ENCODE assay signal across 9 mouse cellular contexts in the genomic region with DNA sequence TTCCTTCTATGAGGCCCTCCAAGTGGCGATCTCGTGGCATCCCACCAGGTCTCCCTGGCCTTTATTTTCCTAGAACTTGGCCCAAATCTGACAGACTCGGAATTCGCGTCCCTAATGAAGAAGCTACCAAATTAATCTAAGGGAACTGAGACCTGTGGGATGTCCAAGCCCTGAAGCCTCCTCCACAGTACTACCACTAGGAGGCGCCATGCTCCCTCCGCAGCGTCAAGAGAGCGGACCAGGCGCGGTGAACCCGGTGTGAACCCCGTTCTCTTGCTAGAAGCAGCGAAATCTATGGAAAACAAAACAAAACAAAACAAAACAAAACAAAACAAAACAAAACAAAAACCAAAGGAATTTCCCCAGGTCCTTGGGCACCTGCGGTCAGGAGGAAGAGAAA. TPM values are rescaled to one million over a fixed set of nuclear protein-coding genes. Genes with fewer than 3 reads are reported as not detected.
DNase-seq lines count a peak whose midpoint lies in the region; ATAC-seq and TF ChIP-seq lines count a peak whose summit lies in the region.
"Had no signal": no experiment of that assay in that cellular context is flagged by ENCODE, and none has a peak within 500 bp of the region (broad histone marks: within the 10 kb centered on the region; RNA-seq: fewer than 3 reads in every experiment).

No protein-coding gene starts in this region.

- no peak overlapping the region for H3K9ac ChIP-seq in hindbrain, embryonic 14.5 days
- H3K9ac ChIP-seq in hindbrain, embryonic 13.5 days = no peak overlapping the region
- H3K9ac ChIP-seq in heart, embryonic 14.5 days (ENCODE audit: low read length) = no peak overlapping the region
- no peak overlapping the region for H3K9ac ChIP-seq in liver, adult 2 months (ENCODE audit: low read depth, low read length)
- no peak overlapping the region for H3K9ac ChIP-seq in neural tube, embryonic 11.5 days (ENCODE audit: low read length)
- H3K9ac ChIP-seq: limb, embryonic 15.5 days had no signal

- H3K9me3 ChIP-seq in hindbrain, embryonic 14.5 days (ENCODE audit: control insufficient read depth, low read length) = no peaks in the 10 kb centered on the region
- H3K9me3 ChIP-seq in hindbrain, embryonic 13.5 days = no peaks in the 10 kb centered on the region
- no peaks in the 10 kb centered on the region for H3K9me3 ChIP-seq in heart, embryonic 14.5 days (ENCODE audit: control insufficient read depth, low read length)
- H3K9me3 ChIP-seq in neural tube, embryonic 11.5 days (ENCODE audit: control insufficient read depth, low read length) = no peaks in the 10 kb centered on the region
- H3K9me3 ChIP-seq: limb, embryonic 15.5 days had no signal

- H3K27me3 ChIP-seq in hindbrain, embryonic 14.5 days (ENCODE audit: control insufficient read depth, insufficient read depth, low read length) = no peaks in the 10 kb centered on the region
- peaks cover 14% of the 10 kb centered on the region; the same call in 1 of the 2 replicates for H3K27me3 ChIP-seq in hindbrain, embryonic 13.5 days
- peaks cover 6% of the 10 kb centered on the region for H3K27me3 ChIP-seq in Patski
- no peaks in the 10 kb centered on the region for H3K27me3 ChIP-seq in heart, embryonic 14.5 days (ENCODE audit: control insufficient read depth, insufficient read depth, low read length)
- H3K27me3 ChIP-seq in liver, adult 2 months (ENCODE audit: control insufficient read depth, insufficient read depth, low read length) = no peaks in the 10 kb centered on the region
- no peaks in the 10 kb centered on the region for H3K27me3 ChIP-seq in neural tube, embryonic 11.5 days (ENCODE audit: control insufficient read depth, insufficient read depth, low read length)

- no peak overlapping the region for H3K4me2 ChIP-seq in hindbrain, embryonic 14.5 days (replicated peaks)
- no peak overlapping the region for H3K4me2 ChIP-seq in hindbrain, embryonic 13.5 days
- H3K4me2 ChIP-seq in heart, embryonic 14.5 days (ENCODE audit: low read length) = peak overlapping the region; percentile 46
- no peak overlapping the region for H3K4me2 ChIP-seq in neural tube, embryonic 11.5 days (ENCODE audit: low read depth)
- H3K4me2 ChIP-seq: limb, embryonic 15.5 days had no signal

- CTCF ChIA-PET in Patski (lab: Charles Lee) = interaction anchor here (1.3 to 3.0 kb wide), 4 partner anchors 12 to 37 kb away, joined by 4 to 21 read pairs (median 8); a partner anchor contains a TSS

- WGBS in hindbrain, embryonic 14.5 days = 9% methylated on average over 15 of the region's 15 CpGs
- WGBS in hindbrain, embryonic 13.5 days = 6% methylated on average over 15 of the region's 15 CpGs
- WGBS in heart, embryonic 14.5 days = 6% methylated on average over 15 of the region's 15 CpGs
- 5% methylated on average over 15 of the region's 15 CpGs for WGBS in liver, adult 2 months
- 7% methylated on average over 15 of the region's 15 CpGs for WGBS in neural tube, embryonic 11.5 days

- H3K79me2 ChIP-seq in liver, adult 2 months (ENCODE audit: control insufficient read depth, insufficient read depth, low read length) = no peaks in the 10 kb centered on the region

- no peaks in the 10 kb centered on the region for H3K4me1 ChIP-seq in hindbrain, embryonic 14.5 days (replicated peaks; ENCODE audit: control insufficient read depth, insufficient read depth, low read length)
- peaks cover 3% of the 10 kb centered on the region for H3K4me1 ChIP-seq in hindbrain, embryonic 13.5 days (replicated peaks)
- H3K4me1 ChIP-seq in heart, embryonic 14.5 days (ENCODE audit: control insufficient read depth in 2 of 2, insufficient read depth in 2 of 2, low read length in 2 of 2) = peaks cover 0 to 2% of the 10 kb centered on the region in 2 experiments; a peak in 3 of 4 replicates
- no peaks in the 10 kb centered on the region for H3K4me1 ChIP-seq in liver, adult 2 months (ENCODE audit: control insufficient read depth, insufficient read depth, low read length)
- H3K4me1 ChIP-seq in neural tube, embryonic 11.5 days (ENCODE audit: control insufficient read depth, insufficient read depth, low read length) = no peaks in the 10 kb centered on the region
- H3K4me1 ChIP-seq: limb, embryonic 15.5 days had no signal

- H3K4me3 ChIP-seq in hindbrain, embryonic 14.5 days (replicated peaks; ENCODE audit: low read length) = no peak overlapping the region
- H3K4me3 ChIP-seq in hindbrain, embryonic 13.5 days = no peak overlapping the region
- no peak overlapping the region for H3K4me3 ChIP-seq in heart, embryonic 14.5 days (ENCODE audit: control insufficient read depth in 1 of 2, insufficient read depth in 1 of 2, low read depth in 1 of 2, low read length in 2 of 2)
- H3K4me3 ChIP-seq in liver, adult 2 months (ENCODE audit: insufficient read depth, low read depth, low read length) = no peak overlapping the region
- H3K4me3 ChIP-seq in neural tube, embryonic 11.5 days (ENCODE audit: low read depth, low read length) = no peak overlapping the region
- H3K4me3 ChIP-seq: limb, embryonic 15.5 days had no signal

- peak; percentile 87 for TF ChIP-seq CTCF in Patski (IDR thresholded peaks at IDR 0.05)
- TF ChIP-seq CTCF in liver, adult 2 months (IDR thresholded peaks at IDR 0.05; ENCODE audit: low read depth, low read length) = peak; percentile 97

- H3K36me3 ChIP-seq in hindbrain, embryonic 14.5 days (replicated peaks; ENCODE audit: control insufficient read depth, insufficient read depth) = no peaks in the 10 kb centered on the region
- H3K36me3 ChIP-seq in hindbrain, embryonic 13.5 days = no peaks in the 10 kb centered on the region
- H3K36me3 ChIP-seq in heart, embryonic 14.5 days (ENCODE audit: control insufficient read depth, insufficient read depth, low read length) = no peaks in the 10 kb centered on the region
- H3K36me3 ChIP-seq in liver, adult 2 months (ENCODE audit: control insufficient read depth, insufficient read depth, low read length) = no peaks in the 10 kb centered on the region
- no peaks in the 10 kb centered on the region for H3K36me3 ChIP-seq in neural tube, embryonic 11.5 days (ENCODE audit: control insufficient read depth, insufficient read depth, low read length)
- H3K36me3 ChIP-seq: limb, embryonic 15.5 days had no signal

- in situ Hi-C loops in Patski (cut with MboI; ENCODE audit: low pct_unique_long_range_greater_than_20kb) = loop anchor here (5.0 kb wide), 1 partner anchor 34 kb away; no protein-coding TSS in a partner anchor

- no peak overlapping the region for H3K27ac ChIP-seq in hindbrain, embryonic 14.5 days
- no peak overlapping the region for H3K27ac ChIP-seq in hindbrain, embryonic 13.5 days
- no peak overlapping the region for H3K27ac ChIP-seq in heart, embryonic 14.5 days (replicated peaks in 1 of 2; ENCODE audit: control insufficient read depth in 1 of 2, insufficient read depth in 1 of 2, low read depth in 2 of 2, low read length in 2 of 2)
- no peak overlapping the region for H3K27ac ChIP-seq in liver, adult 2 months (replicated peaks; ENCODE audit: insufficient read depth, low read depth, low read length)
- no peak overlapping the region for H3K27ac ChIP-seq in neural tube, embryonic 11.5 days (ENCODE audit: low read depth, low read length)
- H3K27ac ChIP-seq: limb, embryonic 15.5 days had no signal

- peak; percentile 54 for DNase-seq in hindbrain, embryonic 14.5 days (ENCODE audit: low spot score)
- no peak for DNase-seq in Patski (ENCODE audit: low read depth, low spot score)
- DNase-seq in cerebellum, postnatal 25 days = peak; percentile 68 to 83
- DNase-seq in liver, adult 2 months (ENCODE audit: extremely low read depth, low read depth, low spot score) = peak; percentile 45
- peak; percentile 73 for DNase-seq in neural tube, embryonic 11.5 days (ENCODE audit: low spot score)
- DNase-seq in thymus, postnatal 0 days (ENCODE audit: low spot score) = peak; percentile 73

- POLR2A ChIA-PET in Patski (lab: Charles Lee) = no interaction called here

- TF ChIP-seq POLR2A in liver, adult 2 months (IDR thresholded peaks at IDR 0.05; ENCODE audit: extremely low read depth, insufficient read depth, low read length) = no peak

- no peak for ATAC-seq in hindbrain, embryonic 14.5 days (ENCODE audit: low FRiP score)
- no peak for ATAC-seq in hindbrain, embryonic 13.5 days (ENCODE audit: low FRiP score)
- no peak for ATAC-seq in Patski
- no peak for ATAC-seq in heart, embryonic 14.5 days (ENCODE audit: insufficient number of reproducible peaks, insufficient read depth, low FRiP score, low read depth)
- no peak for ATAC-seq in neural tube, embryonic 11.5 days (ENCODE audit: insufficient read depth, low FRiP score, low TSS enrichment)

RNA-seq across cellular contexts. Expression of a gene that starts 9.3 kb away (rescaled TPM):
- polyA plus RNA-seq in hindbrain, embryonic 14.5 days (2014; fragmentation: Nextera tagmentation; extraction: Ambion mirVana) = 28.6 and 29.3 TPM in 2 replicates
- 40.8 and 46.8 TPM in 2 replicates for polyA plus RNA-seq in hindbrain, embryonic 13.5 days (2015; fragmentation: Nextera tagmentation; extraction: Ambion mirVana)
- 30.5 TPM for polyA plus RNA-seq in Patski (2021)
- polyA plus RNA-seq in heart, embryonic 14.5 days (2014; fragmentation: Nextera tagmentation; extraction: Ambion mirVana) = 20.0 and 20.7 TPM in 2 replicates
- total RNA-seq in liver, adult 2 months (2014; rRNA removed) = 2.9 and 3.1 TPM in 2 replicates
- polyA plus RNA-seq in liver, adult 2 months (2012; rRNA removed) = 7.8 and 9.0 TPM in 2 replicates
- polyA plus RNA-seq in neural tube, embryonic 11.5 days (2014; fragmentation: Nextera tagmentation; extraction: Ambion mirVana) = 39.7 and 43.8 TPM in 2 replicates
- 18.8 and 20.7 TPM in 2 replicates for polyA plus RNA-seq in thymus, postnatal 0 days (2015; fragmentation: Nextera tagmentation; extraction: Ambion mirVana)

RNA-seq across cellular contexts. Expression of a gene that starts 29.0 kb away (rescaled TPM):
- polyA plus RNA-seq in hindbrain, embryonic 14.5 days (2014; fragmentation: Nextera tagmentation; extraction: Ambion mirVana) = not detected in 2 replicates
- polyA plus RNA-seq in hindbrain, embryonic 13.5 days (2015; fragmentation: Nextera tagmentation; extraction: Ambion mirVana) = 0.19 and 0.23 TPM in 2 replicates
- not detected for polyA plus RNA-seq in Patski (2021)
- 0.23 and 0.43 TPM in 2 replicates for polyA plus RNA-seq in heart, embryonic 14.5 days (2014; fragmentation: Nextera tagmentation; extraction: Ambion mirVana)
- total RNA-seq in liver, adult 2 months (2014; rRNA removed) = not detected in 2 replicates
- not detected in 2 replicates for polyA plus RNA-seq in liver, adult 2 months (2012; rRNA removed)
- 2.6 and 3.3 TPM in 2 replicates for polyA plus RNA-seq in neural tube, embryonic 11.5 days (2014; fragmentation: Nextera tagmentation; extraction: Ambion mirVana)
- polyA plus RNA-seq in thymus, postnatal 0 days (2015; fragmentation: Nextera tagmentation; extraction: Ambion mirVana) = 1.1 and 1.8 TPM in 2 replicates

RNA-seq across cellular contexts. Expression of a gene that starts 29.6 kb away (rescaled TPM):
- not detected in 2 replicates for polyA plus RNA-seq in hindbrain, embryonic 14.5 days (2014; fragmentation: Nextera tagmentation; extraction: Ambion mirVana)
- polyA plus RNA-seq in hindbrain, embryonic 13.5 days (2015; fragmentation: Nextera tagmentation; extraction: Ambion mirVana) = 0.08 and 0.13 TPM in 2 replicates
- not detected for polyA plus RNA-seq in Patski (2021)
- not detected in 2 replicates for polyA plus RNA-seq in heart, embryonic 14.5 days (2014; fragmentation: Nextera tagmentation; extraction: Ambion mirVana)
- 19.2 and 70.5 TPM in 2 replicates for total RNA-seq in liver, adult 2 months (2014; rRNA removed)
- 0.11 and 0.37 TPM in 2 replicates for polyA plus RNA-seq in liver, adult 2 months (2012; rRNA removed)
- polyA plus RNA-seq in neural tube, embryonic 11.5 days (2014; fragmentation: Nextera tagmentation; extraction: Ambion mirVana) = not detected in 2 replicates
- 0.44 and 0.50 TPM in 2 replicates for polyA plus RNA-seq in thymus, postnatal 0 days (2015; fragmentation: Nextera tagmentation; extraction: Ambion mirVana)
- polyA plus RNA-seq: limb, embryonic 15.5 days had no signal

RNA-seq across cellular contexts. Expression of a gene that starts 48.2 kb away (rescaled TPM):
- polyA plus RNA-seq in hindbrain, embryonic 14.5 days (2014; fragmentation: Nextera tagmentation; extraction: Ambion mirVana) = 29.2 and 29.4 TPM in 2 replicates
- polyA plus RNA-seq in hindbrain, embryonic 13.5 days (2015; fragmentation: Nextera tagmentation; extraction: Ambion mirVana) = 33.7 and 33.9 TPM in 2 replicates
- 16.8 TPM for polyA plus RNA-seq in Patski (2021)
- polyA plus RNA-seq in heart, embryonic 14.5 days (2014; fragmentation: Nextera tagmentation; extraction: Ambion mirVana) = 12.9 and 14.9 TPM in 2 replicates
- total RNA-seq in liver, adult 2 months (2014; rRNA removed) = 14.4 and 19.8 TPM in 2 replicates
- polyA plus RNA-seq in liver, adult 2 months (2012; rRNA removed) = 8.6 and 10.0 TPM in 2 replicates
- polyA plus RNA-seq in neural tube, embryonic 11.5 days (2014; fragmentation: Nextera tagmentation; extraction: Ambion mirVana) = 24.1 TPM in 2 replicates
- polyA plus RNA-seq in thymus, postnatal 0 days (2015; fragmentation: Nextera tagmentation; extraction: Ambion mirVana) = 8.0 and 10.8 TPM in 2 replicates
